Mouse (Mus musculus) right cerebral cortex, postnatal 14 days (tissue): ENCODE measurements around the gene Tmbim4.

Source experiments
- DNase-seq: peaks from one replicate; pipeline ENCODE4 v3.0.0; 2022

The Tmbim4 gene

GRCm38 (mm10) chr10:120201131-120201921, at the start of gene Tmbim4:
Gene Tmbim4 (plus strand): TSS chr10:120201590.
- DNase-seq: peak; percentile 15

GRCm38 (mm10) chr10:120151672-120152071, 49.7 kb upstream of the Tmbim4 start:
- DNase-seq: no peak

GRCm38 (mm10) chr10:120153911-120154310, 47.5 kb upstream of the Tmbim4 start:
- DNase-seq: no peak

GRCm38 (mm10) chr10:120160533-120160932, 40.9 kb upstream of the Tmbim4 start:
- no peak for DNase-seq

GRCm38 (mm10) chr10:120162840-120163239, 38.5 kb upstream of the Tmbim4 start:
- DNase-seq: no peak

- no peak for DNase-seq
These were observed 37.9 kb upstream of the Tmbim4 start for GRCm38 (mm10) chr10:120163490-120163889.

GRCm38 (mm10) chr10:120164931-120165792, 36.2 kb upstream of the Tmbim4 start:
- DNase-seq: peak; percentile 18

- DNase-seq: no peak
These were observed 35.4 kb upstream of the Tmbim4 start for GRCm38 (mm10) chr10:120165793-120166503.

- no peak for DNase-seq
These were observed 33.3 kb upstream of the Tmbim4 start for GRCm38 (mm10) chr10:120168070-120168469.

- DNase-seq: no peak
These were observed 32.3 kb upstream of the Tmbim4 start for GRCm38 (mm10) chr10:120169064-120169463.

GRCm38 (mm10) chr10:120169841-120170240, 31.5 kb upstream of the Tmbim4 start:
- no peak for DNase-seq

GRCm38 (mm10) chr10:120170277-120170676, 31.1 kb upstream of the Tmbim4 start:
- no peak for DNase-seq

GRCm38 (mm10) chr10:120171340-120171739, 30.1 kb upstream of the Tmbim4 start:
- no peak for DNase-seq

- no peak for DNase-seq
These were observed 27.1 kb upstream of the Tmbim4 start for GRCm38 (mm10) chr10:120174192-120174705.

- no peak for DNase-seq
These were observed 18.5 kb upstream of the Tmbim4 start for GRCm38 (mm10) chr10:120182887-120183286.

GRCm38 (mm10) chr10:120183342-120183741, 18.0 kb upstream of the Tmbim4 start:
- DNase-seq: no peak

- no peak for DNase-seq
These were observed 12.9 kb upstream of the Tmbim4 start for GRCm38 (mm10) chr10:120188513-120188912.

GRCm38 (mm10) chr10:120189276-120189675, 12.1 kb upstream of the Tmbim4 start:
- no peak for DNase-seq

- no peak for DNase-seq
These were observed 11.6 kb upstream of the Tmbim4 start for GRCm38 (mm10) chr10:120189782-120190181.

GRCm38 (mm10) chr10:120191165-120191564, 10.2 kb upstream of the Tmbim4 start:
- no peak for DNase-seq

- DNase-seq: no peak
These were observed 9.1 kb upstream of the Tmbim4 start for GRCm38 (mm10) chr10:120192278-120192677.

- DNase-seq: no peak
These were observed 8.1 kb upstream of the Tmbim4 start for GRCm38 (mm10) chr10:120193255-120193654.
